Mouse (Mus musculus): ENCODE data around the gene Kndc1.

- no peak for TF ChIP-seq CTCF (IDR thresholded peaks at IDR 0.05; ENCODE audit: low read depth)
- no peak for TF ChIP-seq EP300 (IDR thresholded peaks at IDR 0.05; ENCODE audit: low read depth)
Observed at GRCm38 (mm10) chr7:139950283-139950971, 55.9 kb downstream of the Kndc1 start.

Measured in liver, postnatal 0 days (tissue).